ENCODE assay signal across 9 mouse cellular contexts in the genomic region with DNA sequence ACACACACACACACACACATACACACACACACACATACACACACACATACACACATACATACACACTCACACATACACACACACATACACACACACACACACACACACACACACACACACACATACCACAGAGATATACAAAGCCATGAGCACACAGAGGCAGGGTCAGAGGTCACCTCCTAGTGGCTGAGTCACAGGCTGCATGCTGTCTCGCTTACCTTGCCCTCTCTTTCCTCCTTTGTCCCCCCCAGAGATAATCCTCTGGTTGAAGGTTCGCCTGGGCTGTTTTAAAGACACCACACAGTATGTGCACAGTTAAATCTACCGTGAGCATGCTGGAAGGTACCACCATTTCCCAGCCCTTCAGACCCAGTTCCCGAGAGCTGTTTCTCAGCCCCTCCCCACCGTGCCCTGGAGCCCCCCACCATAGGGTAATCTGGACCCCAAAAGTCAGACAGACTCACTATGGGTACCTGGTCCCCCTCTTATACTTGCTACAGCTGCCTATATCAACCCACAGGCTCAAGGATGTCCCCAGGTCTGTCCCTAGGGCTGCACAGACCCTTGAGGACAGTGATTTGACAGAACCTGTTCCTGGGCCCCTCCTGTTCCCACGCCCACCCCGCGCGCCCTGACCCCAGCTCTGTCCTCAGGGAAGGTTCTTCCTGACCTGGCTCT. TPM values are rescaled to one million over a fixed set of nuclear protein-coding genes. Genes with fewer than 3 reads are reported as not detected.
A peak's percentile ranks its signal among the peaks of the same experiment; 100 is the strongest.
DNase-seq lines count a peak whose midpoint lies in the region; ATAC-seq and TF ChIP-seq lines count a peak whose summit lies in the region.
"Had no signal": no experiment of that assay in that cellular context is flagged by ENCODE, and none has a peak within 500 bp of the region (broad histone marks: within the 10 kb centered on the region; RNA-seq: fewer than 3 reads in every experiment).

No protein-coding gene starts in this region.

- no peaks in the 10 kb centered on the region; the same call in 1 of the 2 replicates for H3K9me3 ChIP-seq in heart, embryonic 13.5 days
- H3K9me3 ChIP-seq in hindbrain, postnatal 0 days (ENCODE audit: low read length), result no peaks in the 10 kb centered on the region
- no peaks in the 10 kb centered on the region for H3K9me3 ChIP-seq in midbrain, embryonic 16.5 days (replicated peaks; ENCODE audit: control insufficient read depth, low read length, poor library complexity, severe bottlenecking)
- H3K9me3 ChIP-seq: lung, embryonic 15.5 days had no signal

- 70% methylated on average over 9 of the region's 9 CpGs for WGBS in heart, embryonic 13.5 days
- WGBS in hindbrain, postnatal 0 days, result 70% methylated on average over 9 of the region's 9 CpGs
- 58% methylated on average over 9 of the region's 9 CpGs for WGBS in midbrain, embryonic 16.5 days

- 0 out of 2 replicates have a peak overlapping the region, but pooled peaks have one; percentile 42 for H3K9ac ChIP-seq in heart, embryonic 13.5 days
- H3K9ac ChIP-seq in hindbrain, postnatal 0 days (replicated peaks; ENCODE audit: low read length), result no peak overlapping the region
- H3K9ac ChIP-seq in midbrain, embryonic 16.5 days (ENCODE audit: low read depth, low read length), result no peak overlapping the region
- H3K9ac ChIP-seq: lung, embryonic 15.5 days had no signal

- H3K4me2 ChIP-seq in heart, embryonic 13.5 days, result no peak overlapping the region
- no peak overlapping the region for H3K4me2 ChIP-seq in hindbrain, postnatal 0 days (ENCODE audit: low read depth, low read length)
- no peak overlapping the region for H3K4me2 ChIP-seq in midbrain, embryonic 16.5 days (ENCODE audit: low read length)
- H3K4me2 ChIP-seq: lung, embryonic 15.5 days had no signal

- H3K36me3 ChIP-seq in heart, embryonic 13.5 days, result no peaks in the 10 kb centered on the region
- no peaks in the 10 kb centered on the region for H3K36me3 ChIP-seq in hindbrain, postnatal 0 days (ENCODE audit: insufficient read depth, low read length)
- no peaks in the 10 kb centered on the region for H3K36me3 ChIP-seq in midbrain, embryonic 16.5 days (ENCODE audit: control insufficient read depth, insufficient read depth, low read length)
- H3K36me3 ChIP-seq: lung, embryonic 15.5 days had no signal

- no peak for DNase-seq in heart, postnatal 10 days
- peak; percentile 37 for DNase-seq in embryo, embryonic 11 days
- DNase-seq in hindbrain, postnatal 0 days (ENCODE audit: low spot score), result no peak
- no peak for DNase-seq in layer of hippocampus, adult 2 months (ENCODE audit: low spot score in 2 of 2)
- DNase-seq in layer of hippocampus, adult 18-20 months (ENCODE audit: low spot score in 2 of 2), result no peak
- DNase-seq in thymus, postnatal 25 days, result no peak

- H3K27me3 ChIP-seq in heart, embryonic 13.5 days (replicated peaks), result no peaks in the 10 kb centered on the region
- H3K27me3 ChIP-seq in hindbrain, postnatal 0 days (ENCODE audit: insufficient read depth, low read length), result no peaks in the 10 kb centered on the region
- H3K27me3 ChIP-seq in midbrain, embryonic 16.5 days (ENCODE audit: control insufficient read depth, insufficient read depth, low read depth, low read length), result no peaks in the 10 kb centered on the region
- H3K27me3 ChIP-seq: lung, embryonic 15.5 days had no signal

- H3K4me3 ChIP-seq in heart, embryonic 13.5 days, result no peak overlapping the region
- no peak overlapping the region for H3K4me3 ChIP-seq in hindbrain, postnatal 0 days (ENCODE audit: low read length)
- no peak overlapping the region for H3K4me3 ChIP-seq in midbrain, embryonic 16.5 days (ENCODE audit: low read depth, low read length)
- no peak overlapping the region for H3K4me3 ChIP-seq in layer of hippocampus, adult 2 months
- H3K4me3 ChIP-seq: lung, embryonic 15.5 days had no signal

- TF ChIP-seq CTCF in hindbrain, postnatal 0 days (IDR thresholded peaks at IDR 0.05; ENCODE audit: low read depth), result peak; percentile 31
- no peak for TF ChIP-seq CTCF in layer of hippocampus, adult 2 months (conservative IDR thresholded peaks at IDR 0.05)

- intact Hi-C loops in heart, postnatal 10 days (cut with DNase I), result loop anchor here (2.0 to 10.0 kb wide), 4 partner anchors 128 to 240 kb away; partner anchors contain the start of gene Rrbp1

- ATAC-seq in heart, embryonic 13.5 days (ENCODE audit: extremely low read depth, insufficient number of reproducible peaks, low FRiP score, low TSS enrichment), result no peak
- ATAC-seq in hindbrain, postnatal 0 days, result no peak
- ATAC-seq in midbrain, embryonic 16.5 days, result peak; percentile 24; the same call in 1 of the 2 replicates

- H3K4me1 ChIP-seq in heart, embryonic 13.5 days, result peaks cover 11% of the 10 kb centered on the region
- H3K4me1 ChIP-seq in hindbrain, postnatal 0 days (ENCODE audit: insufficient read depth, low read length), result no peaks in the 10 kb centered on the region
- peaks cover 3% of the 10 kb centered on the region; the same call in 1 of the 2 replicates for H3K4me1 ChIP-seq in midbrain, embryonic 16.5 days (ENCODE audit: control insufficient read depth, insufficient read depth, low read length)

- peak overlapping the region; percentile 43; the same call in 1 of the 2 replicates for H3K27ac ChIP-seq in heart, embryonic 13.5 days (replicated peaks)
- H3K27ac ChIP-seq in hindbrain, postnatal 0 days, result peak overlapping the region; percentile 5; the same call in 1 of the 2 replicates
- no peak overlapping the region for H3K27ac ChIP-seq in midbrain, embryonic 16.5 days (ENCODE audit: low read length)
- H3K27ac ChIP-seq in layer of hippocampus, adult 2 months, result no peak overlapping the region; the same call in 1 of the 2 replicates
- H3K27ac ChIP-seq: lung, embryonic 15.5 days had no signal

RNA-seq across cellular contexts. Expression of gene Mgme1, which starts 55.8 kb away (rescaled TPM):
- 20.0 and 22.5 TPM in 2 replicates for polyA plus RNA-seq in heart, embryonic 13.5 days (2015; fragmentation: Nextera tagmentation; extraction: Ambion mirVana)
- total RNA-seq in heart, postnatal 10 days (2021), result 10 to 100 TPM in 1 of 2 experiments, 1 to 10 TPM in 1; 9.8 to 11.5 TPM
- 4.4 and 5.1 TPM in 2 replicates for total RNA-seq in hindbrain, postnatal 0 days (2014; rRNA removed)
- polyA plus RNA-seq in hindbrain, postnatal 0 days (2015; fragmentation: Nextera tagmentation; extraction: Ambion mirVana), result 6.5 and 6.6 TPM in 2 replicates
- 10.2 and 11.9 TPM in 2 replicates for polyA plus RNA-seq in midbrain, embryonic 16.5 days (2015; fragmentation: Nextera tagmentation; extraction: Ambion mirVana)
- 1 to 10 TPM; 4.7 to 4.8 TPM for total RNA-seq in layer of hippocampus, adult 2 months (2021)
- 1 to 10 TPM; 6.2 to 6.7 TPM for total RNA-seq in layer of hippocampus, adult 18-20 months (2021)

RNA-seq across cellular contexts. Expression of gene Snx5, which starts 56.1 kb away (rescaled TPM):
- polyA plus RNA-seq in heart, embryonic 13.5 days (2015; fragmentation: Nextera tagmentation; extraction: Ambion mirVana), result 90.9 and 96.3 TPM in 2 replicates
- total RNA-seq in heart, postnatal 10 days (2021), result 10 to 100 TPM; 60.1 to 68.5 TPM
- 67.1 and 67.2 TPM in 2 replicates for total RNA-seq in hindbrain, postnatal 0 days (2014; rRNA removed)
- 68.1 and 71.6 TPM in 2 replicates for polyA plus RNA-seq in hindbrain, postnatal 0 days (2015; fragmentation: Nextera tagmentation; extraction: Ambion mirVana)
- polyA plus RNA-seq in midbrain, embryonic 16.5 days (2015; fragmentation: Nextera tagmentation; extraction: Ambion mirVana), result 63.9 and 66.7 TPM in 2 replicates
- 10 to 100 TPM; 69.4 to 77.1 TPM for total RNA-seq in layer of hippocampus, adult 2 months (2021)
- total RNA-seq in layer of hippocampus, adult 18-20 months (2021), result 10 to 100 TPM; 67.4 to 73.2 TPM

Comparison
In these comparisons a context has a peak if more than half of its experiments do, and no peak if none do; other contexts are left out.
1. H3K27ac ChIP-seq: peak in heart, embryonic 13.5 days (single experiment) and hindbrain, postnatal 0 days (single experiment); none in midbrain, embryonic 16.5 days (single experiment) and layer of hippocampus, adult 2 months (single experiment).